Mouse (Mus musculus) lung, postnatal 25 days (tissue): ENCODE data around the gene Arpc5.
"Not testable (repeated sequence)": the region's sequence is repeated elsewhere in the genome, so short reads cannot be mapped to it uniquely, and the experiment has no call there.

ENCODE experiments used
- DNase-seq: peaks from one replicate; pipeline ENCODE4 v3.0.0; 2022; ENCODE audit warnings: low spot score

Gene Arpc5

GRCm38 (mm10) chr1:152766032-152766772 lies at the start of gene Arpc5, which contains the start of gene Rgl1:
TSS of gene Arpc5 (plus strand) at chr1:152766542.
TSS of gene Rgl1 (minus strand) at chr1:152766351.
- peak; percentile 98 for DNase-seq

- DNase-seq, result no peak
Measured at GRCm38 (mm10) chr1:152717329-152717728, 49.0 kb upstream of the Arpc5 start.

- DNase-seq, result no peak
Measured at GRCm38 (mm10) chr1:152718200-152718599, 48.1 kb upstream of the Arpc5 start.

- DNase-seq, result no peak
Measured at GRCm38 (mm10) chr1:152720969-152721368, 45.4 kb upstream of the Arpc5 start.

- DNase-seq, result no peak
Measured at GRCm38 (mm10) chr1:152721535-152722198, 44.7 kb upstream of the Arpc5 start.

- peak; percentile 28 for DNase-seq
Measured at GRCm38 (mm10) chr1:152724286-152724685, 42.1 kb upstream of the Arpc5 start.

GRCm38 (mm10) chr1:152726095-152726494 lies 40.2 kb upstream of the Arpc5 start:
- DNase-seq, result no peak

GRCm38 (mm10) chr1:152727604-152728236 lies 38.6 kb upstream of the Arpc5 start:
- DNase-seq, result peak; percentile 55

GRCm38 (mm10) chr1:152738793-152739192 lies 27.5 kb upstream of the Arpc5 start:
- no peak for DNase-seq

GRCm38 (mm10) chr1:152739374-152739773 lies 27.0 kb upstream of the Arpc5 start:
- DNase-seq, result no peak

GRCm38 (mm10) chr1:152743095-152743826 lies 23.1 kb upstream of the Arpc5 start:
- no peak for DNase-seq

GRCm38 (mm10) chr1:152746426-152746825 lies 19.9 kb upstream of the Arpc5 start:
- DNase-seq, result peak; percentile 85

GRCm38 (mm10) chr1:152749276-152749675 lies 17.1 kb upstream of the Arpc5 start:
- DNase-seq, result no peak

GRCm38 (mm10) chr1:152750312-152750965 lies 15.9 kb upstream of the Arpc5 start, which contains the start of gene Apobec4:
TSS of gene Apobec4 (plus strand) at chr1:152750551.
- DNase-seq, result no peak

GRCm38 (mm10) chr1:152761791-152762190 lies 4.6 kb upstream of the Arpc5 start:
- no peak for DNase-seq

GRCm38 (mm10) chr1:152766804-152767748 lies 734 bp downstream of the Arpc5 start:
- DNase-seq, result no peak

GRCm38 (mm10) chr1:152767749-152768488 lies 1.6 kb downstream of the Arpc5 start:
- peak; percentile 88 for DNase-seq

GRCm38 (mm10) chr1:152771016-152771415 lies 4.7 kb downstream of the Arpc5 start:
- DNase-seq, result no peak

- DNase-seq, result not testable (repeated sequence)
Measured at GRCm38 (mm10) chr1:152774601-152775000, 8.3 kb downstream of the Arpc5 start.
